Mouse (Mus musculus) intestine, postnatal 0 days (tissue): ENCODE data around the gene Mtmr12. TPM values are rescaled to one million over a fixed set of nuclear protein-coding genes. Genes with fewer than 3 reads are reported as not detected.

Experiments
- ATAC-seq: fragments of 200-750 bp; cut with Nextera tagmentation; 2 replicates; pipeline ENCODE4 v1.8.0; 2017; ENCODE audit warnings: mild to moderate bottlenecking, moderate TSS enrichment, moderate library complexity
- H3K27ac ChIP-seq: fragments of 300-500 bp; sonication (generic); 2 replicates; pipeline ENCODE4 v1.5.1; 2014; ENCODE audit warnings: mild to moderate bottlenecking, low read depth, low read length, moderate library complexity
- H3K27me3 ChIP-seq: fragments of 300-500 bp; sonication (generic); replicated peaks from 2 replicates; pipeline ENCODE4 v1.6.1; 2014; ENCODE audit warnings: low read length, mixed read lengths; ENCODE audit not compliant: control insufficient read depth, insufficient read depth
- H3K36me3 ChIP-seq: fragments of 300-500 bp; sonication (generic); 2 replicates; pipeline ENCODE4 v1.6.1; 2014; ENCODE audit warnings: mild to moderate bottlenecking, moderate library complexity; ENCODE audit not compliant: control insufficient read depth, insufficient read depth
- H3K4me1 ChIP-seq: fragments of 300-500 bp; sonication (generic); replicated peaks from 2 replicates; pipeline ENCODE4 v1.6.1; 2014; ENCODE audit warnings: antibody characterized with exemption, low read length, mixed read lengths; ENCODE audit not compliant: control insufficient read depth, insufficient read depth
- H3K4me2 ChIP-seq: fragments of 300-500 bp; sonication (generic); replicated peaks from 2 replicates; pipeline ENCODE4 v1.6.1; 2014; ENCODE audit warnings: low read depth, mild to moderate bottlenecking, moderate library complexity
- H3K4me3 ChIP-seq: fragments of 300-500 bp; sonication (generic); 2 replicates; pipeline ENCODE4 v1.5.1; 2014; ENCODE audit warnings: low read depth, low read length
- H3K9ac ChIP-seq: fragments of 300-500 bp; sonication (generic); 2 replicates; pipeline ENCODE4 v1.6.1; 2014; ENCODE audit warnings: mild to moderate bottlenecking, low read depth, low read length
- H3K9me3 ChIP-seq: fragments of 300-500 bp; sonication (generic); 2 replicates; pipeline ENCODE4 v1.6.1; 2016; ENCODE audit warnings: mixed run types; ENCODE audit not compliant: control insufficient read depth
- CTCF ChIP-seq: sonication (generic); IDR thresholded peaks from 2 replicates; pipeline ENCODE4 v1.5.1; 2016; ENCODE audit warnings: low read depth, mild to moderate bottlenecking, control low read depth, antibody characterized with exemption, moderate library complexity
- WGBS: fragments of 180-500 bp; shearing (Covaris S2); extraction: QIAGEN DNeasy Blood & Tissue Kit; methylation state at CpG from one replicate; pipeline ENCODE4 v1.1.7; 2014; 5-methylcytosine and 5-hydroxymethylcytosine counted together
- polyA plus RNA-seq: library from polyadenylated mRNA; unstranded; fragments of >200 nt; fragmentation: Nextera tagmentation; extraction: Ambion mirVana; gene quantifications from 2 replicates; pipeline ENCODE4 v1.2.1, GENCODE M21; 2015

The Mtmr12 gene
- polyA plus RNA-seq, 1 experiment from 2014 or later, result 6.6 TPM

GRCm38 (mm10) chr15:12217849-12218248 lies 13.0 kb downstream of the Mtmr12 start:
- no peaks in the 10 kb centered on the region for H3K9me3 ChIP-seq
- WGBS, result 52% methylated on average over 5 of the region's 5 CpGs
- H3K27me3 ChIP-seq, result no peaks in the 10 kb centered on the region
- no peak overlapping the region for H3K27ac ChIP-seq
- no peak overlapping the region for H3K4me2 ChIP-seq
- ATAC-seq, result no peak
- H3K4me1 ChIP-seq, result peaks cover 26% of the 10 kb centered on the region
- no peak overlapping the region for H3K9ac ChIP-seq
- no peaks in the 10 kb centered on the region for H3K36me3 ChIP-seq
- no peak for TF ChIP-seq CTCF
- no peak overlapping the region for H3K4me3 ChIP-seq

- peak; percentile 78 for ATAC-seq
These were observed 14.0 kb downstream of the Mtmr12 start for GRCm38 (mm10) chr15:12218583-12219382.

GRCm38 (mm10) chr15:12221131-12221530 lies 16.3 kb downstream of the Mtmr12 start:
- no peaks in the 10 kb centered on the region for H3K9me3 ChIP-seq
- H3K27ac ChIP-seq, result no peak overlapping the region
- no peak overlapping the region for H3K4me3 ChIP-seq
- no peaks in the 10 kb centered on the region for H3K27me3 ChIP-seq
- H3K9ac ChIP-seq, result no peak overlapping the region
- no peak for ATAC-seq
- no peak for TF ChIP-seq CTCF
- no peak overlapping the region for H3K4me2 ChIP-seq
- H3K36me3 ChIP-seq, result no peaks in the 10 kb centered on the region
- 74% methylated on average over 13 of the region's 13 CpGs for WGBS
- H3K4me1 ChIP-seq, result peaks cover 26% of the 10 kb centered on the region

More at GRCm38 (mm10) chr15:12218583-12219382, 14.0 kb downstream of the Mtmr12 start:
- Histone ChIP-seq H3K4me1 (peaks cover 26% of the 10 kb centered on the region), H3K9me3 (no peaks in the 10 kb centered on the region), H3K9ac (no peak overlapping the region), H3K27ac (peak overlapping the region; percentile 60), H3K36me3 (no peaks in the 10 kb centered on the region), H3K4me3 (no peak overlapping the region), H3K4me2 (no peak overlapping the region), H3K27me3 (no peaks in the 10 kb centered on the region)
- 57% methylated on average over 11 of the region's 11 CpGs for WGBS
- TF ChIP-seq CTCF, result no peak

GRCm38 (mm10) chr15:12222564-12223302 lies 17.9 kb downstream of the Mtmr12 start:
- no peak for ATAC-seq
- Histone ChIP-seq H3K9ac (no peak overlapping the region), H3K27ac (no peak overlapping the region), H3K27me3 (no peaks in the 10 kb centered on the region), H3K36me3 (no peaks in the 10 kb centered on the region), H3K4me2 (no peak overlapping the region), H3K4me3 (no peak overlapping the region), H3K4me1 (peaks cover 31% of the 10 kb centered on the region), H3K9me3 (no peaks in the 10 kb centered on the region)
- no peak for TF ChIP-seq CTCF
- 51% methylated on average over 8 of the region's 8 CpGs for WGBS

GRCm38 (mm10) chr15:12223393-12223792 lies 18.6 kb downstream of the Mtmr12 start:
- no peaks in the 10 kb centered on the region for H3K9me3 ChIP-seq
- no peak for TF ChIP-seq CTCF
- no peak overlapping the region for H3K9ac ChIP-seq
- H3K36me3 ChIP-seq, result no peaks in the 10 kb centered on the region
- no peaks in the 10 kb centered on the region for H3K27me3 ChIP-seq
- no peak for ATAC-seq
- H3K27ac ChIP-seq, result no peak overlapping the region
- 85% methylated on average over 6 of the region's 6 CpGs for WGBS
- H3K4me2 ChIP-seq, result no peak overlapping the region
- no peak overlapping the region for H3K4me3 ChIP-seq
- peaks cover 31% of the 10 kb centered on the region for H3K4me1 ChIP-seq

- ATAC-seq, result no peak
- TF ChIP-seq CTCF, result no peak
- Histone ChIP-seq H3K4me1 (peaks cover 30% of the 10 kb centered on the region), H3K27ac (no peak overlapping the region), H3K4me2 (no peak overlapping the region), H3K27me3 (no peaks in the 10 kb centered on the region), H3K9ac (no peak overlapping the region), H3K9me3 (no peaks in the 10 kb centered on the region), H3K4me3 (no peak overlapping the region), H3K36me3 (no peaks in the 10 kb centered on the region)
- 91% methylated on average over 2 of the region's 2 CpGs for WGBS
These were observed 19.4 kb downstream of the Mtmr12 start for GRCm38 (mm10) chr15:12224239-12224638.
